Mouse (Mus musculus) heart, embryonic 14.5 days (tissue): ENCODE results near the gene Hoxb5. TPM values are rescaled to one million over a fixed set of nuclear protein-coding genes. Genes with fewer than 3 reads are reported as not detected.

Experiments
- ATAC-seq: fragments of 200-750 bp; cut with Nextera tagmentation; 2 replicates; pipeline ENCODE4 v1.8.0; 2017; ENCODE audit warnings: low read depth, moderate TSS enrichment; ENCODE audit not compliant: insufficient number of reproducible peaks, insufficient read depth, low FRiP score
- H3K27ac ChIP-seq, 2 experiments: fragments of 200-500 bp in 1 of 2; fragments of 300-500 bp in 1 of 2; sonication (generic) in 1 of 2; replicated peaks in 1 of 2; 2 replicates each; pipeline ENCODE4 v1.5.1; 2012 to 2014; ENCODE audit warnings: low read depth in 2 of 2, low read length in 2 of 2, control low read depth in 1 of 2, mild to moderate bottlenecking in 1 of 2, mixed read lengths in 1 of 2; ENCODE audit not compliant: control insufficient read depth in 1 of 2, insufficient read depth in 1 of 2
- H3K27me3 ChIP-seq: fragments of 300-500 bp; sonication (generic); 2 replicates; pipeline ENCODE4 v1.6.1; 2014; ENCODE audit warnings: mild to moderate bottlenecking, low read length, control low read depth; ENCODE audit not compliant: control insufficient read depth, insufficient read depth
- H3K36me3 ChIP-seq: fragments of 300-500 bp; sonication (generic); 2 replicates; pipeline ENCODE4 v1.6.1; 2014; ENCODE audit warnings: mild to moderate bottlenecking, control low read depth, low read length, mixed read lengths; ENCODE audit not compliant: control insufficient read depth, insufficient read depth
- H3K4me1 ChIP-seq, 2 experiments: fragments of 200-500 bp in 1 of 2; fragments of 300-500 bp in 1 of 2; sonication (generic) in 1 of 2; 2 replicates each; pipeline ENCODE4 v1.6.1; 2012 to 2014; ENCODE audit warnings: low read length in 2 of 2, control low read depth in 1 of 2, mixed read lengths in 1 of 2; ENCODE audit not compliant: control insufficient read depth in 2 of 2, insufficient read depth in 2 of 2
- H3K4me2 ChIP-seq: fragments of 300-500 bp; sonication (generic); 2 replicates; pipeline ENCODE4 v1.6.1; 2014; ENCODE audit warnings: mild to moderate bottlenecking, low read length
- H3K4me3 ChIP-seq, 2 experiments: fragments of 200-500 bp in 1 of 2; fragments of 300-500 bp in 1 of 2; sonication (generic) in 1 of 2; 2 replicates each; pipeline ENCODE4 v1.5.1; 2012 to 2014; ENCODE audit warnings: low read length in 2 of 2, mild to moderate bottlenecking in 2 of 2, control low read depth in 1 of 2, low read depth in 1 of 2, moderate library complexity in 1 of 2; ENCODE audit not compliant: control insufficient read depth in 1 of 2, insufficient read depth in 1 of 2
- H3K9ac ChIP-seq: fragments of 300-500 bp; sonication (generic); 2 replicates; pipeline ENCODE4 v1.6.1; 2014; ENCODE audit warnings: mild to moderate bottlenecking, low read length
- H3K9me3 ChIP-seq: fragments of 300-500 bp; sonication (generic); 2 replicates; pipeline ENCODE4 v1.6.1; 2016; ENCODE audit warnings: low read length, control low read depth; ENCODE audit not compliant: control insufficient read depth
- WGBS: fragments of 180-500 bp; shearing (Covaris S2); extraction: QIAGEN DNeasy Blood & Tissue Kit; methylation state at CpG from one replicate; pipeline ENCODE4 v1.1.7; 2014; 5-methylcytosine and 5-hydroxymethylcytosine counted together
- polyA plus RNA-seq: library from polyadenylated mRNA; unstranded; fragments of >200 nt; fragmentation: Nextera tagmentation; extraction: Ambion mirVana; gene quantifications from 2 replicates; pipeline ENCODE4 v1.2.1, GENCODE M21; 2014

Gene Hoxb5
- polyA plus RNA-seq, 1 experiment from 2014 or later: 0.27 TPM

DNA sequence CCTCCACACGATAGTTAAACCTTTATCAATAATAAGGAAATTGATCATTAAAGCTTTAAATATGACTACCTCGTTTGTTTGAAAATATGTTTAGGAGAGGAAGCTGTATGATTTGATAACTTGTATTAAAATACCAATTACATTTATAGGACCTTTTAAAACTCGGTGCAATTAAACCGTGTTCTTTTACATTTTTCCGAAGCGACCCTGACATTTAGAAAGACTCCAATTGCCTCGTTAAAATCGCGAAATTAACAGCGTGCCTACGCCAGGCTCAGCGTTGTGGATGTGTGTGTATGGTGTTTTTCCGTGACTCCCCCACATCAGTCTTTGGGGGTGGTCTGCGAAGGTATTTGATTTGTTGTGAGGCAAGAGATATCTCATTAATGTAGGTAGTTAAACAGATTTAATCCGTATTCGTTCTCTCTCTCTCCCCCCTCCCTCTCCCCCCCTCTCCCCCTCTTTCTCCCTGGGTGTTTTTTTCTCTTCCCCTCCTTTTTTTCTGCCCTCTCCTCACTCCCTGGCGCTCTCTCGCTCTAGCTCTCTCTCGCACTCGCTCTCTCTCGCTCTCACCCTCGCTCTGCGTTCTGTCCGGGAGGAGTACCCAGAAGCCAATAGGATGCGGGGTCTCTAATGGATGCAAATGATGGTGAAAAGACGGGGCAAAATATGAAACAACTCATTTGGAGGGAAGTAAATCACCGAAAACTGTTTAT, 21.1 kb upstream of the Hoxb5 start, which contains the start of gene Hoxb8:
Gene Hoxb8 (plus strand): TSS at position 51 of the 716 bp plus-strand sequence.
- Histone ChIP-seq H3K27ac (no peak within 1 kb of the TSS), H3K4me3 (no peak within 1 kb of the TSS), H3K9me3 (no peaks in the 10 kb centered on the region), H3K36me3 (no peaks in the 10 kb centered on the region), H3K4me1 (peaks cover 0 to 15% of the 10 kb centered on the region in 2 experiments; a peak in 3 of 4 replicates), H3K27me3 (peaks cover 99% of the 10 kb centered on the region), H3K4me2 (no peak within 1 kb of the TSS), H3K9ac (no peak within 1 kb of the TSS)
- ATAC-seq: no peak
- 2% methylated on average over 27 of the region's 27 CpGs for WGBS

GRCm38 (mm10) chr11:96282795-96283430, 20.2 kb upstream of the Hoxb5 start:
- Histone ChIP-seq H3K4me2 (no peak overlapping the region), H3K4me1 (peaks cover 0 to 15% of the 10 kb centered on the region in 2 experiments; a peak in 3 of 4 replicates), H3K36me3 (no peaks in the 10 kb centered on the region), H3K9ac (no peak overlapping the region), H3K4me3 (no peak overlapping the region), H3K9me3 (no peaks in the 10 kb centered on the region), H3K27me3 (peaks cover 99% of the 10 kb centered on the region), H3K27ac (no peak overlapping the region)
- WGBS: under 1% methylated on average over 49 of the region's 49 CpGs
- ATAC-seq: no peak

DNA sequence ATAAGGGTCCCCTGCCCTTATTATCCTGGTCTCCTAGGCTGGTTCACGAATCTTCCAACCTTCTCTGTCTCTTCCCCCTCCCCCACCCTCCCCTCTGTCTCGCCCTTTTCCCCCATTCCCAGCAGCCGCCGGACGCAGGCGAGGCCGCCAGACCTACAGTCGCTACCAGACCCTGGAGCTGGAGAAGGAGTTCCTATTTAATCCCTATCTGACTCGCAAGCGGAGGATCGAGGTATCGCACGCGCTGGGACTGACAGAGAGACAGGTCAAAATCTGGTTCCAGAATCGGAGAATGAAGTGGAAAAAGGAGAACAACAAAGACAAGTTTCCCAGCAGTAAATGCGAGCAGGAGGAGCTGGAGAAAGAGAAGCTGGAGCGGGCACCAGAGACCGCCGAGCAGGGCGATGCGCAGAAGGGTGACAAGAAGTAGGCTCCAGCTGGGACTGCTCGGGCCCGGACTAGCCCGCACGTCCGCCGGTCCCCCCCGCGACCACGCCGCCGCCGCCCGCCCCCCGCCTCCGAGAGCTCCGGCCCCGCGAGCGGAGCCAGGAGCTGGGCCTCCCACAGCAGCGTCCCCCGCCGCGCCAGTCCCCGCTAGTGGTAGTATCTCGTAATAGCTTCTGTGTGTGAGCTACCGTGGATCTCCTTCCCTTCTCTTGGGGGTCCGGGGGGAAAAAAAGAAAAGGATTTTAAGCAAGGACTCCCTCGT, 18.9 kb upstream of the Hoxb5 start:
- WGBS: under 1% methylated on average over 49 of the region's 49 CpGs
- H3K4me1 ChIP-seq: peaks cover 0 to 15% of the 10 kb centered on the region in 2 experiments; a peak in 3 of 4 replicates
- no peak overlapping the region for H3K27ac ChIP-seq
- 0 out of 2 replicates have a peak overlapping the region, but pooled peaks have one; percentile 40 for H3K9ac ChIP-seq
- no peak for ATAC-seq
- H3K36me3 ChIP-seq: no peaks in the 10 kb centered on the region
- no peaks in the 10 kb centered on the region for H3K9me3 ChIP-seq
- H3K4me2 ChIP-seq: peak overlapping the region; percentile 60
- peaks cover 99% of the 10 kb centered on the region for H3K27me3 ChIP-seq
- peak overlapping the region; percentile 28 to 30 for H3K4me3 ChIP-seq

- Histone ChIP-seq H3K4me3 (peak overlapping the region in 1 of 2 experiments; percentile 30; a peak in 2 of 4 replicates), H3K9ac (no peak overlapping the region), H3K36me3 (no peaks in the 10 kb centered on the region), H3K9me3 (no peaks in the 10 kb centered on the region), H3K27me3 (peaks cover 99% of the 10 kb centered on the region), H3K27ac (no peak overlapping the region), H3K4me1 (peaks cover 0 to 15% of the 10 kb centered on the region in 2 experiments; a peak in 3 of 4 replicates), H3K4me2 (peak overlapping the region; percentile 60)
- WGBS: 2% methylated on average over 36 of the region's 37 CpGs
- no peak for ATAC-seq
Observed at GRCm38 (mm10) chr11:96284774-96285734, 18.1 kb upstream of the Hoxb5 start.

- no peak within 1 kb of the TSS for H3K27ac ChIP-seq
- no peaks in the 10 kb centered on the region for H3K36me3 ChIP-seq
- ATAC-seq: no peak
- H3K9me3 ChIP-seq: no peaks in the 10 kb centered on the region
- peak within 1 kb of the TSS; percentile 0 to 24; a peak in 2 of 4 replicates for H3K4me3 ChIP-seq
- peak within 1 kb of the TSS; percentile 41 for H3K4me2 ChIP-seq
- H3K4me1 ChIP-seq: peaks cover 0 to 15% of the 10 kb centered on the region in 2 experiments; a peak in 3 of 4 replicates
- peaks cover 99% of the 10 kb centered on the region for H3K27me3 ChIP-seq
- no peak within 1 kb of the TSS for H3K9ac ChIP-seq
- WGBS: 1% methylated on average over 43 of the region's 43 CpGs
Observed at GRCm38 (mm10) chr11:96285771-96286738, 17.1 kb upstream of the Hoxb5 start, which contains the start of gene Hoxb7. TSS of gene Hoxb7 (plus strand) at chr11:96286623.

- under 1% methylated on average over 55 of the region's 55 CpGs for WGBS
- Histone ChIP-seq H3K4me2 (peak overlapping the region; percentile 41), H3K4me1 (peaks cover 0 to 15% of the 10 kb centered on the region in 2 experiments; a peak in 3 of 4 replicates), H3K4me3 (peak overlapping the region; percentile 0 to 24; a peak in 2 of 4 replicates), H3K27me3 (peaks cover 99% of the 10 kb centered on the region), H3K27ac (no peak overlapping the region), H3K9ac (no peak overlapping the region), H3K36me3 (no peaks in the 10 kb centered on the region), H3K9me3 (no peaks in the 10 kb centered on the region)
- no peak for ATAC-seq
Observed at GRCm38 (mm10) chr11:96286739-96287385, 16.3 kb upstream of the Hoxb5 start.
